Mouse (Mus musculus) embryo, embryonic 10.5 days (tissue): ENCODE results near the gene Tcte2.

Source experiments
- DNase-seq: peaks from one replicate; pipeline ENCODE4 v3.0.0-alpha.2; 2015; ENCODE audit warnings: low spot score

Gene Tcte2

DNA sequence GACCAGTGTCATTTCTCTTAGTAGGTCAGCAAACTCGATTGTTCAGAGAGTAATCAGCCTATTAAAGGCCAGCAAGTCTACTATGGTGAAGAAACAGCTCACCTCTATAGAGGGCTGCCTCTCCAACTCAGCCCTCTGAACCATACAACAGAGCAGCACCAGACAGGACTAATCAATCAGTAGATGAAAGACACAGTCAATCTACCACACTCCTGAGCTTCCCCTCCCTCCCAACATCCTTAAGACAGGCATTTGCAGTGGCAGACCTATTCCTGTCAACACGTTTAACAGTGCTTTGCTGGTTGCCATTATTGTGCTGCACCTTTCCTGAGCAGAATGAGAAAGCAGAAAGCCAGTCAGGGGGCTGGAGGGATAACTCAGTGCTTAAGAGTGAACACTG is 16.3 kb downstream of the Tcte2 start:
- no peak for DNase-seq

DNA sequence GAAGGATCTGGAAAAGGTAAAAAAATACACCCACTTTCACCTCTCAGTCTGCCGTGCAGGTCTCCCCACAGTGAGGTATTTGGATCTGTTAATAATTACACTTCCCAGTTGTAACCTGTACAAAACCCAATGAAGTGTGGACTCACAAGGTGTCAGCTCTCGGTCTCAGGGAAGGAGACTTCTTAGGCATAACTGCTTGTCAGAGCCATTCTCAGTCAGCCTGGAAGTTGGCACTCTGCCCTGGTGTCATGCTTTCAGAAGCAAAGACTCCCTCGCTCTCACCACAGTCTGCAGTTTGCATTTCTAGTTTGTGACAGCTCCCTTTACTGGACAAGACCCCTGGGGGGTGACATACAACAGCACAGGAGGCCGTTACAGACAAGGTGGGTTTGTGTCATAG is 16.8 kb downstream of the Tcte2 start:
- no peak for DNase-seq

GRCm38 (mm10) chr17:13744219-13744618 is 17.4 kb downstream of the Tcte2 start:
- DNase-seq: no peak

- DNase-seq: no peak
Observed at GRCm38 (mm10) chr17:13743709-13744079, 17.9 kb downstream of the Tcte2 start.

GRCm38 (mm10) chr17:13742941-13743708 is 18.5 kb downstream of the Tcte2 start:
- no peak for DNase-seq

DNA sequence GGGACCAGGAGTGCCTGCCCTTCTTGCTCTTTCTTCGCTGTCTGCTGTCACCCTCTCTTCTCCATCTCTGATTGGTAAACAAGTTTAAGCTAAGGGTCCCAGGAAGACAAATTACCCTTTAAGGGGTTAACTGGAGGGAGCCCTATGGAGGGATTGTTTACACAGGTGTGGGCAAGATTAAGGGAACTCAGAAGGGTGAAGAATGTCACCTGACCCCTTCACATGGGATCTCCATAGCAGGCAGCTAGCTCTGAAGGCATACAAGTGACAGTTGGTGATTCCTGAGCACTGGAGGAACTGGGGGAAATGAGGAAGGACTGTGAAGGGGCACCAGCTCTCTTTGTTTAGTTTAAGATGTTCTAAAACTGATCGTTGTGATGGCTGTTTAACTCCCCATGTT is 19.3 kb downstream of the Tcte2 start:
- peak; percentile 60 for DNase-seq

DNA sequence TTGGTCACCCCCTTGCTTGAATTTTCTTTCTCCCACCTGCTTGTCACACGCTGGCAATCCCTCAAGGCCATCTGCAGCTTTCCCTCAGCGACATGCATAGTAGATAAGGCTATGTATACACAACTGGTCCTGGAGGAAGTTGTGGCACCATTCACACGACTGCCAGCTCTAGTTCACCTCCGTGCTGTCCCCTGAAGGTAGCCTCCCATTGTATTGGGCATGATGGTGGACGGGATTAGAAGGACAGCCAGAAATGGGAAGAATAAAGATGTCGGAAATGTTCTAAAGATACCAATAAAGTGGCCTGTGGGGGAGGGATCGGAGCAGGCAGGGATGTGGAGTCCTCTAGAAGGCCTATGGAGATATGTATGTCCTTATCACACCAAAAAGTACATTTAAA is 20.0 kb downstream of the Tcte2 start:
- DNase-seq: no peak

DNA sequence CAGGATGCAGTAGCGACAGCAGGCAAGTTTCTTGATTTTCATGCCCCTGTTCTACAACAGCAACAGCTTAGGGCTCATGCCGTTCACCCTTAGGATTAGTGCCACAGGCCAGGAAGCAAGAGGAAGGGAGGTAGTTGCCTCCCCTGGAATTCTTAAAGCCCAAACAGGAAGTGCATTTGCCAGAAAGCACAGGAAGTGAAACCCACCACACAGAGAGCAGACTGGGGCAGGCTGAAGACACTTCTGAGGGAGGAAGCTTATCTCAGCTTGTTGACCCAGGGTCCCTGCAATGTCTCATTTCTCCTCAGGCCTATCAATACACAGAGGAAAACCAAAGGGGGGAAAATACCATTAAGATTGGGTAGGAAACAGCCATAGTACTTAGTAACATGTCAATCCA is 20.8 kb downstream of the Tcte2 start:
- no peak for DNase-seq

DNA sequence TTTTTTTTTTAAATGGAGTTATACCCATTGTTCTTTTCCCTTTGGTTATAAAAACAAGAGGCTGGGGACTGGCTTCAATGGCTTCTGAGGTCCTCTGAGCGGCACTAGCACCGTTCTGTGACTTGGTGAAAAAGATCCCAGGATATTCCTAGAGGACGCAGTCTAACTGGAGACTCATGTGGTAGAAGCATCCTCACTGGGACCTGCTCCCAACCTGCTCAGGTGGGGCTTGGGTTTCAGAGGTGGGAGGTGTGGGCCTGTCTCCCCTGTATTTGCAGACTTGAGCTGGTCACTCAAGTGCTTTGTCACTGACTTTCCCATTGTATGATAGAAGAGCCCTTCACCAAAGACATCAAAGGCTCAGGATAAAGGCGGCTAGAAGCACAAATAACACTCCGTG is 21.6 kb downstream of the Tcte2 start:
- no peak for DNase-seq

DNA sequence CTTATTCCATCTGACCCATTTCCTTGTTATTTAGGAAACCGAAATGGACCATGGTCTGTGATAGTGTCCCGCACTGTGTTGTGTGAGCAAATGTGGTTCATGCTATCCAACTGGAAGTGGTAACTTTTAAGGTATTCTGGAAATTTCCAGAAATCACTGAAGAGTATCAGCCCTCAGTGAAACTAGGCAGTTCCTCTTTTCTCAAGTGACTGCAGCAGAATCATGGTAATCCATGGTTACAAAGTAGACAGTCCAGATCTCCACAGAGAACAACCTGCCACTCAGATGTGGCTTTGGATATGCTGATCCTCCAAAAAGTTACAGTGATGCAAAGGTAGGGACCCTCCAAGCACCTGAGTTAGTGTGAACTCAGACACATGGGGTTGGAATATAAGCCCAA is 22.7 kb downstream of the Tcte2 start:
- no peak for DNase-seq

DNA sequence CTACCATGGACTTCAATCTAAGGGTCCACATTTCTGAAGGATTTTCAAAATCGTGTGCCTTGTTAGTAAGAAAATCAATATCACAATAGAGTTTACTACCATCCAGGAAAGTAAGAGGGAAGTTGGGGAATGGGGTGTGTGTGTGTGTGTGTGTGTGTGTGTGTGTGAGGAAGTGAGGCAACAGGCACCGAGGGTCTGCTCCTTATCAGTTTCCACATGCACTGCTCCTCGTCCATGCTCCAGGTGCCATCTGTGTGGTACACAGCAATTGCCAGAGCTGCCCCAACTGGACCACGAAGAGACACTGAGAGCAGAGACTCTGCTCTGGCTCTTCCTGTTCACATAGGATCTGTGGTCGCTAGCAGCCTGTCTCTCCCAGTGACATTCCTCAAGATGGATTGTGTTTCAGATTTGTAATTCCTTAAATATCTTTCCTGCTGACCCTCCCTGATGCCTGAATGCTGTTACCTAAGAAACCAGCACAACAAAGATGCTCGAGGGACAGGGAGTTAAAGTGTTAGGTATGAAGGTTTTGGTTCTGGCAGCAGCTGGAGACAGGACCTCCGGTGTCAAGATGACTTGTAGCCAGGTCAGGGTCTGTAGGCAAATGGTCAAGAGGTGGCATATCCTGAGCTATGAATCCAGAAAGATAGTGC is 23.4 kb downstream of the Tcte2 start:
- no peak for DNase-seq

- DNase-seq: no peak
Observed at GRCm38 (mm10) chr17:13737336-13737735, 24.3 kb downstream of the Tcte2 start.

DNA sequence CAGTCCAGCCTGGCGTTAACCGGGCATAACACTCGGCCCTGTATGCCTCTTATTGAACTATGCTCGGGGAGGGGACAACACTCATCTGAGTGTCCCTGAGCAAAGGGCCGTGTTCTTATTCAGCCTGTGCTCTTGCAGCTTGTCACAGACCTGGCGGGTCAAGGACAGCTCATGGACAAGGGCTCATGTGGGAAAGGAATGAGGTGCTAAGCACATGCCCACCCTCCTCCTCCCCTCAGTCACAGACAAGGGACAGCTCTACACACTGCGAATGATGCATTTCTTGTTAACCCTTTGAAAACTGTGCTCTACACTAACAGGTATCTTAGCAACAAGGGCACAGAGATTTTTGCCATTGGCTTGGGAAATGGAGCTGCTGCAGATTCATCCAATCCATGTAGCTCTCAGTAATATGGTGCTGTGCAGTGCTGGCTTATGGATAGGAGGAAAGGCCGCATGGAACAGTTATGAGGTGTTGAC is 25.8 kb downstream of the Tcte2 start:
- no peak for DNase-seq

GRCm38 (mm10) chr17:13735057-13735456 is 26.6 kb downstream of the Tcte2 start:
- DNase-seq: no peak

DNA sequence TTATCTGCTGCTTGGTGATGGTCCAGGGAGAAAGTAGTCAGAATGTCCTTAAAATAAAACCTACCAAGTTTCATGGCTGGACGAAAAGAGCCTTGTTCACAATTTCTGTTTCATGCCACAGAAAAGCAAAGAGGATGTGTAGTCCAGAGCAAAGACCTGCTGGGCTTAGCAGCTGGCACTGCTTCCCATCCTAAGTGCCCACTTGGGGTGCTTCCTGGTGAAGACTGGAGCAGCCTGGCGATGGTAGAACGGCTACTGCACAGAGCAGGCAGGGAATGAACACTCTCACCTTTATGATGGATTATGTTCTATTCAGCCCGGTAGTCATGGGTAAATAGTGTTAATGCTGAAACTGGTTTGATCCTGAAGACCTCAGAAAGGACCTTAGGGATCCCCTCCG is 27.7 kb downstream of the Tcte2 start:
- no peak for DNase-seq

- DNase-seq: no peak
Observed at GRCm38 (mm10) chr17:13732685-13733084, 28.9 kb downstream of the Tcte2 start.

DNA sequence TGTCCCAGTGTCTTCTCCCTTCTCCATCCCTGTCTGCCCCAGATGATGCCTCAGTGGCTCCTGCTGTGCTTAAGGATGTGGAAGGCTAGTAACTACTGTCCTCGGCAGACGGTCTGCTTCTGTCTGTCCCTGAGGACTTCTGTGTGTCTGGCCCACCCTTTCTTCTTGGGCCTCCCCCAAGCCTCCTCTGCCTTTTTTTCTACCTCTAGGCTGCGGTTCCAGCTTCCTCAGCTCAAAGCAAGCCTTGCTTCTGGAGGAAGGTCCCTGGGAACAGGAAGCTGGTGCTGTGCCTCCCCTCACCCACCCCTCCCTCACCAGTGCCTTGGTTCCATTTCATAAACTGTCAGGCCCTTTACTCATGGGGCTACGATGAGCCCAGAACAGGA is 29.9 kb downstream of the Tcte2 start:
- DNase-seq: no peak

DNA sequence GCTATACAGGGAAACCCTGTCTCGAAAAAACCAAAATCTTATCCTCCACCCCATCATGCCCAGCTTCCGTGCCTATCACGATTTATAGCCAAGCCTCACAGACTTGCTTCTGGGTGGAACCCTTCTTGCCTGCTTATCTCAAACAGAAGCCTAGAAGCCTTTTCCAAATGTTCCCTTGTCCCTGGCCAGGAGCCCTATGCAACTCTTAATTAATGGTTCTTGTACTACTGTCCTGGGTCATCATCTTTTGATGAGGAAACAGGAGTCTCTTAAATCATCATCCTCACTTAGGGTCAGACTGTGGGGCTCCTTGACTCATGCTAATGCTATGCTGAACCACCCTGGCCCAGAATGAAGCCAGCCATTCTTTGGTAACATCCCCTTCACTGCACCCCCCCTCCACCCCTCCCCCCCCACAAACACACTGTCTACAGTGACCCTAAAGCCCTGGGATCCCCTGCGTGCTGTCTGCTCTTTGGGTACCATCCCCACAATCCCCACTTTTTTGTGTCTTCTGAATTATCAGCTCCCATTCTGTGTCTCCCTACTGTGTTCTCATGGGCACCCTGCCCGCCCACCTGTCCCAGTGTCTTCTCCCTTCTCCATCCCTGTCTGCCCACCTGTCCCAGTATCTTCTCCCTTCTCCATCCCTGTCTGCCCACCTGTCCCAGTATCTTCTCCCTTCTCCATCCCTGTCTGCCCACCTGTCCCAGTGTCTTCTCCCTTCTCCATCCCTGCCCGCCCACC is 30.5 kb downstream of the Tcte2 start:
- no peak for DNase-seq

DNA sequence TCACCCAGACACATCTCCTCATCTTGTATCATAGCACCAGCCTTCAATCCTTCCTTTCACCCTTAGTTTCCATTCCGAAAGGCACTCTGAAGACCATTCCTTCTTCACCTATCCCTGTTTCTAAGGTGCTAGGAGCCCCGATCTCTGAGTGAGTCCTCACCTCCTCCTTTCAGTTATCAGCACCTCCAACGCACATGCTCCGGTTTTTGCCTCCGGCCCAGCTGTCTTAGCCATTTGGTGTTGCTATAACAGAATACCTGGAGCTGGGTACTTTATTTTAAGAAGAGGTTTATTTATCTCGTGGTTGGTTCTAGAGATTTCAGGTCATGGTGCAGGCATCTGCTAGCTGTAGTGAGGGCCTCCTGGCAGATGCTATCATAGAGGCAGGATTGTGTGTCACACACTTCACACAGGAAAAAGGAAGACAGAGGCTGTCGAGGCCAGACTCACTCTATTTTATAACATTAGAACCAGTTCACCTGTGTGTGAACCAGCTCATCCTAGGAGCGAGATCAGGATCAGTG is 34.7 kb downstream of the Tcte2 start:
- DNase-seq: no peak

GRCm38 (mm10) chr17:13725004-13725550 is 36.5 kb downstream of the Tcte2 start:
- DNase-seq: no peak

DNA sequence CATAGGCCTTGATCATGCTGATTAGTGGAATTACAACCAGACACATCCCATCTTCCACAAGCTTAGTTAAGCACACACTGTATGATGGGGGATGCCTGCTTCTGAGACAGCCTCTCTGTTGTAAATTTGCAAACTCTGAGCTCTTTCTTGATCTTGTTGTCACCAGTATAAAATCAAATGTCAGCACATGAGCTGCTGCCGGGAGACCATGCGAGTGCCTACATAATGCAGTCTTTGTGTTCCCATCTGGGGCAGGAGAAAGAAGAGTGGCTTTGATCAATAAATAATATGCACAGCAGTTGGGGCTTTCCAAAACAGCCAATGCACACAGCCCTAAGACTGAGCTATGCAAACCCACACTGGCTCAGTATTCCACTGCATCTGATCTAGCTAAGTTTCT is 39.2 kb downstream of the Tcte2 start:
- no peak for DNase-seq

- no peak for DNase-seq
Observed at GRCm38 (mm10) chr17:13721372-13721771, 40.3 kb downstream of the Tcte2 start.

GRCm38 (mm10) chr17:13720187-13720586 is 41.4 kb downstream of the Tcte2 start:
- no peak for DNase-seq
